Mouse (Mus musculus) hindbrain, embryonic 14.5 days (tissue): ENCODE data around the gene Klk8. TPM values are rescaled to one million over a fixed set of nuclear protein-coding genes. Genes with fewer than 3 reads are reported as not detected.

ENCODE experiments used
- polyA plus RNA-seq: library from polyadenylated mRNA; unstranded; fragments of >200 nt; fragmentation: Nextera tagmentation; extraction: Ambion mirVana; gene quantifications from 2 replicates; pipeline ENCODE4 v1.2.1, GENCODE M21; 2014

The Klk8 gene
- polyA plus RNA-seq, 1 experiment from 2014 or later, result 12.1 TPM

Other genes with a start within 250 kb of the Klk8 start
- 8.0 and 8.5 TPM in 2 replicates for gene Zfp658, start 235.3 kb upstream of the Klk8 start, polyA plus RNA-seq
- gene Zfp719, start 218.0 kb upstream of the Klk8 start, polyA plus RNA-seq, result 17.4 and 18.3 TPM in 2 replicates
- 0.57 and 1.0 TPM in 2 replicates for gene Zfp819, start 190.4 kb upstream of the Klk8 start, polyA plus RNA-seq
- not detected in 2 replicates for gene Ceacam18, start 162.9 kb upstream of the Klk8 start, polyA plus RNA-seq
- gene Siglece, start 137.4 kb upstream of the Klk8 start, polyA plus RNA-seq, result 0.14 and 0.40 TPM in 2 replicates
- gene Ctu1, start 125.6 kb upstream of the Klk8 start, polyA plus RNA-seq, result 14.6 and 15.1 TPM in 2 replicates
- gene Klk14, start 107.2 kb upstream of the Klk8 start, polyA plus RNA-seq, result not detected in 2 replicates
- not detected in 2 replicates for gene Klk13, start 85.0 kb upstream of the Klk8 start, polyA plus RNA-seq
- not detected in 2 replicates for gene Klk12, start 28.7 kb upstream of the Klk8 start, polyA plus RNA-seq
- not detected in 2 replicates for gene Klk11, start 23.0 kb upstream of the Klk8 start, polyA plus RNA-seq
- not detected in 2 replicates for gene Klk10, start 16.5 kb upstream of the Klk8 start, polyA plus RNA-seq
- not detected in 2 replicates for gene Klk9, start 5.7 kb upstream of the Klk8 start, polyA plus RNA-seq
- not detected in 2 replicates for gene Klk7, start 13.7 kb downstream of the Klk8 start, polyA plus RNA-seq
- not detected in 2 replicates for gene Klk6, start 26.9 kb downstream of the Klk8 start, polyA plus RNA-seq
- gene Klk5, start 44.4 kb downstream of the Klk8 start, polyA plus RNA-seq, result not detected in 2 replicates
- 3.0 and 4.5 TPM in 2 replicates for gene Klk4, start 83.6 kb downstream of the Klk8 start, polyA plus RNA-seq
- not detected in 2 replicates for gene Klk15, start 136.2 kb downstream of the Klk8 start, polyA plus RNA-seq
- not detected in 2 replicates for gene Klk1b8, start 153.1 kb downstream of the Klk8 start, polyA plus RNA-seq
- gene Klk1b1, start 169.2 kb downstream of the Klk8 start, polyA plus RNA-seq, result not detected in 2 replicates
- gene Klk1b9, start 178.5 kb downstream of the Klk8 start, polyA plus RNA-seq, result not detected in 2 replicates
- not detected in 2 replicates for gene Klk1b11, start 198.3 kb downstream of the Klk8 start, polyA plus RNA-seq
- not detected in 2 replicates for gene Klk1b26, start 214.6 kb downstream of the Klk8 start, polyA plus RNA-seq